Mouse (Mus musculus): ENCODE results near the gene Sft2d2. TPM values are rescaled to one million over a fixed set of nuclear protein-coding genes. Genes with fewer than 3 reads are reported as not detected.

Gene Sft2d2
- polyA plus RNA-seq, 1 experiment: 85.4 TPM

GRCm38 (mm10) chr1:165198951-165199350, 4.7 kb upstream of the Sft2d2 start:
- H3K27ac ChIP-seq (ENCODE audit: insufficient read depth, low read depth, low read length): peak overlapping the region; percentile 98
- TF ChIP-seq POLR2A (IDR thresholded peaks at IDR 0.05; ENCODE audit: low read depth, low read length): no peak
- no peak for TF ChIP-seq CTCF (IDR thresholded peaks at IDR 0.05; ENCODE audit: extremely low read depth, insufficient read length, insufficient replicate concordance, low read depth, low read length)
- H3K36me3 ChIP-seq (ENCODE audit: control insufficient read depth, insufficient read depth, low read length): no peaks in the 10 kb centered on the region
- no peak overlapping the region for H3K4me3 ChIP-seq (ENCODE audit: low read depth, low read length)
- 29% methylated on average over 1 of the region's 1 CpGs for WGBS
- H3K27me3 ChIP-seq (ENCODE audit: control insufficient read depth, insufficient read depth, low read length): no peaks in the 10 kb centered on the region
- H3K4me1 ChIP-seq (ENCODE audit: control insufficient read depth, insufficient read depth, insufficient read length, low read length): peaks cover 27% of the 10 kb centered on the region

- H3K27me3 ChIP-seq (ENCODE audit: control insufficient read depth, insufficient read depth, low read length): no peaks in the 10 kb centered on the region
- WGBS: 26% methylated on average over 3 of the region's 3 CpGs
- H3K4me3 ChIP-seq (ENCODE audit: low read depth, low read length): no peak overlapping the region
- TF ChIP-seq POLR2A (IDR thresholded peaks at IDR 0.05; ENCODE audit: low read depth, low read length) (no peak), CTCF (IDR thresholded peaks at IDR 0.05; ENCODE audit: extremely low read depth, insufficient read length, insufficient replicate concordance, low read depth, low read length) (no peak)
- H3K27ac ChIP-seq (ENCODE audit: insufficient read depth, low read depth, low read length): peak overlapping the region; percentile 80
- H3K4me1 ChIP-seq (ENCODE audit: control insufficient read depth, insufficient read depth, insufficient read length, low read length): peaks cover 27% of the 10 kb centered on the region
- H3K36me3 ChIP-seq (ENCODE audit: control insufficient read depth, insufficient read depth, low read length): no peaks in the 10 kb centered on the region
These were observed 3.6 kb upstream of the Sft2d2 start for GRCm38 (mm10) chr1:165197875-165198274.

GRCm38 (mm10) chr1:165195396-165195960, 1.2 kb upstream of the Sft2d2 start:
- peak overlapping the region; percentile 56 for H3K27ac ChIP-seq (ENCODE audit: insufficient read depth, low read depth, low read length)

GRCm38 (mm10) chr1:165194662-165195013, 400 bp upstream of the Sft2d2 start:
- 4% methylated on average over 5 of the region's 5 CpGs for WGBS
- Histone ChIP-seq H3K27ac (ENCODE audit: insufficient read depth, low read depth, low read length) (peak overlapping the region; percentile 56), H3K4me1 (ENCODE audit: control insufficient read depth, insufficient read depth, insufficient read length, low read length) (peaks cover 38% of the 10 kb centered on the region), H3K27me3 (ENCODE audit: control insufficient read depth, insufficient read depth, low read length) (no peaks in the 10 kb centered on the region), H3K36me3 (ENCODE audit: control insufficient read depth, insufficient read depth, low read length) (no peaks in the 10 kb centered on the region), H3K4me3 (ENCODE audit: low read depth, low read length) (peak overlapping the region; percentile 85)
- TF ChIP-seq POLR2A (IDR thresholded peaks at IDR 0.05; ENCODE audit: low read depth, low read length) (no peak), CTCF (IDR thresholded peaks at IDR 0.05; ENCODE audit: extremely low read depth, insufficient read length, insufficient replicate concordance, low read depth, low read length) (no peak)

More at GRCm38 (mm10) chr1:165195396-165195960, 1.2 kb upstream of the Sft2d2 start:
- TF ChIP-seq POLR2A (IDR thresholded peaks at IDR 0.05; ENCODE audit: low read depth, low read length) (no peak), CTCF (IDR thresholded peaks at IDR 0.05; ENCODE audit: extremely low read depth, insufficient read length, insufficient replicate concordance, low read depth, low read length) (no peak)
- 73% methylated on average over 3 of the region's 3 CpGs for WGBS
- Histone ChIP-seq H3K36me3 (ENCODE audit: control insufficient read depth, insufficient read depth, low read length) (no peaks in the 10 kb centered on the region), H3K27me3 (ENCODE audit: control insufficient read depth, insufficient read depth, low read length) (no peaks in the 10 kb centered on the region), H3K4me3 (ENCODE audit: low read depth, low read length) (no peak overlapping the region), H3K4me1 (ENCODE audit: control insufficient read depth, insufficient read depth, insufficient read length, low read length) (peaks cover 34% of the 10 kb centered on the region)

GRCm38 (mm10) chr1:165193426-165193825, 812 bp downstream of the Sft2d2 start:
- TF ChIP-seq CTCF (IDR thresholded peaks at IDR 0.05; ENCODE audit: extremely low read depth, insufficient read length, insufficient replicate concordance, low read depth, low read length) (no peak), POLR2A (IDR thresholded peaks at IDR 0.05; ENCODE audit: low read depth, low read length) (no peak)
- Histone ChIP-seq H3K36me3 (ENCODE audit: control insufficient read depth, insufficient read depth, low read length) (no peaks in the 10 kb centered on the region), H3K27ac (ENCODE audit: insufficient read depth, low read depth, low read length) (peak overlapping the region; percentile 93), H3K4me3 (ENCODE audit: low read depth, low read length) (peak overlapping the region; percentile 85), H3K27me3 (ENCODE audit: control insufficient read depth, insufficient read depth, low read length) (no peaks in the 10 kb centered on the region), H3K4me1 (ENCODE audit: control insufficient read depth, insufficient read depth, insufficient read length, low read length) (peaks cover 40% of the 10 kb centered on the region)
- 3% methylated on average over 7 of the region's 7 CpGs for WGBS

GRCm38 (mm10) chr1:165192714-165193264, 1.4 kb downstream of the Sft2d2 start:
- Histone ChIP-seq H3K27ac (ENCODE audit: insufficient read depth, low read depth, low read length) (peak overlapping the region; percentile 93), H3K27me3 (ENCODE audit: control insufficient read depth, insufficient read depth, low read length) (no peaks in the 10 kb centered on the region), H3K36me3 (ENCODE audit: control insufficient read depth, insufficient read depth, low read length) (no peaks in the 10 kb centered on the region; the same call in 1 of the 2 replicates), H3K4me1 (ENCODE audit: control insufficient read depth, insufficient read depth, insufficient read length, low read length) (peaks cover 40% of the 10 kb centered on the region), H3K4me3 (ENCODE audit: low read depth, low read length) (peak overlapping the region; percentile 47)
- TF ChIP-seq POLR2A (IDR thresholded peaks at IDR 0.05; ENCODE audit: low read depth, low read length) (no peak), CTCF (IDR thresholded peaks at IDR 0.05; ENCODE audit: extremely low read depth, insufficient read length, insufficient replicate concordance, low read depth, low read length) (no peak)
- 32% methylated on average over 10 of the region's 10 CpGs for WGBS

GRCm38 (mm10) chr1:165192102-165192501, 2.1 kb downstream of the Sft2d2 start:
- Histone ChIP-seq H3K36me3 (ENCODE audit: control insufficient read depth, insufficient read depth, low read length) (peaks cover 4% of the 10 kb centered on the region; the same call in 1 of the 2 replicates), H3K27ac (ENCODE audit: insufficient read depth, low read depth, low read length) (peak overlapping the region; percentile 66; the same call in 1 of the 2 replicates), H3K4me1 (ENCODE audit: control insufficient read depth, insufficient read depth, insufficient read length, low read length) (peaks cover 34% of the 10 kb centered on the region), H3K4me3 (ENCODE audit: low read depth, low read length) (peak overlapping the region; percentile 47; the same call in 1 of the 2 replicates), H3K27me3 (ENCODE audit: control insufficient read depth, insufficient read depth, low read length) (no peaks in the 10 kb centered on the region)
- 39% methylated on average over 4 of the region's 4 CpGs for WGBS
- TF ChIP-seq POLR2A (IDR thresholded peaks at IDR 0.05; ENCODE audit: low read depth, low read length): no peak
- no peak for TF ChIP-seq CTCF (IDR thresholded peaks at IDR 0.05; ENCODE audit: extremely low read depth, insufficient read length, insufficient replicate concordance, low read depth, low read length)

Data from small intestine, adult 2 months (tissue).